Mouse (Mus musculus): ENCODE measurements at regions not wholly inside any gene's neighbourhood (a gene's known extent, or its start where the extent isn't known, plus 50 kb on each side); places are given as distances from the start of the nearest gene placed in this dataset.

DNA sequence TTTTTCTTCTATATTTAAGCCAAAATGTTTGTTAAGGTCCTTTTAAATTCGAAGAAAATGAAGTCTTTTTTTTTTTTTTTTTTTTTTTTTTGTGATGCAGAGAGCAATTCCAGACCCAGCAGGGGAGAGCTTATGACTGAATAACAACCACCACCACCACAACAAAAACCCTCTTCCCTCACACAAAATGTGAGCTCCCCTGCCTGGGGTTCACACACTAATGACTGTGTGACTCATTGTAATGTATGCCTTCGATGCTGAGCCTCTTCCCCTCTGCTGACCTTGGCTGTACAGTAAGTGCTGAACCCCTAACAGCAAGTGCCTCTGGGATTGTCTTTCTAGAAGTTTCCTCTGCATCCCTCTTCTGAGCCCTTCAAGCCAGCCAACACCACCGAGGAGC is 383.6 kb downstream of the Pdcd6ip start:
- no peak for TF ChIP-seq GATA4 (IDR thresholded peaks at IDR 0.05; ENCODE audit: insufficient replicate concordance, low read length)

DNA sequence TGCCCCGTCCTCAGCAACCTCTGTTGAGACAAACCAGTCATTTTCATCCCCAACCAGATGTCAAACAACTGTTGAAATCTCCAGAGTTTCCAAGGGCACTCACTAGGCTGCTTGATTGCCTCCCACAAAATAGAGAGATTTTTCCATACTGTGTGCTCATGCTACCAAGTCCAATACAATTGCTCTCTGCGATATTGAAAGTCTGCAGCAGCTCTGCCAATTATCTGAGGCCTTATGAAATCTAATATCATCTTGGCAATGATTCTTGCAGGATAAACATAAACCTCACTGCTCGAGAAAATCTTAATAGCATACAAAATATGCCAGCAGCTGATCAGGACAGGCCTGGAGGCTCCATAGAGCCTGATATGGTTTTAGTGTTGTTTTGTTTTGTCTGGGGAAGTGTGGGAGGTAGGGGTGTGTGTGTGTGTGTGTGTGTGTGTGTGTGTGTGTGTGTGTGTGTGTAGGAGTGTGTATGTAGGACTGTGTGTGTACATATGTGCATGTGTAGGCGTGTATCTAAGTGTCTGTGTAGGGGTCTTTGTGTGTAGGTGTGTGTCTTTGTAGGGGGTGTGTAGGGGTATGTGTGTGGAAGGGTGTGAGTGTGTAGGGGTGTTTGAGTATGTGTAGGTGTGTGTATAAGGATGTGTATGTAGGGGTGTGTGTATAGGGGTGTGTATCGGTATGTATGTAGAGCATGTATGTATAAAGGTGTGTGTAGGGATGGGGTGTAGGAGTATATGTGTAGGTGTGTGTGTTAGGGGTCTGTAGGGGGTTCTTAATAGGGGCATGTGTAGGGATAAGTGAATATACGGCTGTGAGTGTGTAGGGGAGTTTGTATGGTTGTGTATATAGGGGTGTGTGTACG is 398.1 kb downstream of the Pdcd6ip start:
- no peak for TF ChIP-seq GATA4 (IDR thresholded peaks at IDR 0.05; ENCODE audit: insufficient replicate concordance, low read length)

DNA sequence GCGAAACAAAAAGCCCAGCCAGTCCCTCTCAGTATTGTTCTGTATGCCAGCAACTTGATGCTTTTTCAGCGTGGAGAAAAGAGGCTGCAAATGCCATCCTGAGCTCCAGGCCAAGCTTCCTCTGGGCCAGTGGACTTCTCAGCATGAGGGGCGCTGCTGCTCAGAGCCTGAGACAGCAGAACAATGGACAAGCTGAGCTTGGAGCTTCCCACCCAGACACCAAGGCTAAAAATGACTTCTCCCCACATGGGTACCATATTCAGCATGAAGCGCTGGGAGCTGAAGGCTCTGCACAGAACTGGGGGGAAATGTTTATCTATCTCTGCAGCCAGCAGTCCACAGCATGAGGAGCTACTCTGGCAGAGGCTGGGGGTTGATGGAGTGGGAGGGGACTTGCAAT is 402.3 kb downstream of the Pdcd6ip start:
- no peak for TF ChIP-seq GATA4 (IDR thresholded peaks at IDR 0.05; ENCODE audit: insufficient replicate concordance, low read length)

DNA sequence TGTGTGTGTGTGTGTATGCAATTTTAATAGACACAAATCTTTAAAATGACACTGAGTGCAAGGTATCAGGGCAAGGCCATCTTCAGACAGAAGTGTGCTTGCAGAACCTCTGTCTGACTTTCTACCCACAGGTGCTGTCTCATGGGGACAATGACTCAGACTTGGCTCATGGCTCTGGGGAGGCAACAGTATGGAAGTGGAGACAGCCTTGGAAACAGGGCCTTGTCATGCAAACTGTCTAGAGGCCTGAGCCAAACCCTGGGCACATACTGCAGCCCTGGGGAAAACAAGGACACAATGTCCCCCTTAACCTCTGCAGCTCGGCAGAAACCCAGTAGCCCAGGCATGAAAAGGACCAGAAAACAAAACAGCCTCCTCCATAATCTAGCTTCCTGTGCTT is 405.6 kb downstream of the Pdcd6ip start:
- no peak for TF ChIP-seq GATA4 (IDR thresholded peaks at IDR 0.05; ENCODE audit: insufficient replicate concordance, low read length)

DNA sequence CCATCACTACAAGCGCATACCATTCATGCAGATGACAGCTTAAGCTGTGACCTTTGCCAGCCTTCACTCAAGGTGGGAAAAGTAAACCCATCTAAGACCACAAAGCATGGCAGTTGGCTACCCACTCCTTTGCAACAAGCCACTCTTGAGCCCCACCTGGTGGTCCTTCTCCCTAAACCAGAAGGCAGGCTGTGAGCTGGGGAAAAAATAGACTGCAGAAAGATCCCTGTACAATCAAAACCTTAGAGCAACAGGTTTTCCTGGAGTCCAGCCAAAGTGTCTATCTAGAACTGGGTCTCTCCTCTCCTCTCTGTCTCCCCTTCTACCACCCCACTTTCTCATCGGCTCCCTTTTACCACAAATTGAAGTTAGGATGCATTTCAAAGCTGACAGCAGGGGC is 407.2 kb downstream of the Pdcd6ip start:
- no peak for TF ChIP-seq GATA4 (IDR thresholded peaks at IDR 0.05; ENCODE audit: insufficient replicate concordance, low read length)

DNA sequence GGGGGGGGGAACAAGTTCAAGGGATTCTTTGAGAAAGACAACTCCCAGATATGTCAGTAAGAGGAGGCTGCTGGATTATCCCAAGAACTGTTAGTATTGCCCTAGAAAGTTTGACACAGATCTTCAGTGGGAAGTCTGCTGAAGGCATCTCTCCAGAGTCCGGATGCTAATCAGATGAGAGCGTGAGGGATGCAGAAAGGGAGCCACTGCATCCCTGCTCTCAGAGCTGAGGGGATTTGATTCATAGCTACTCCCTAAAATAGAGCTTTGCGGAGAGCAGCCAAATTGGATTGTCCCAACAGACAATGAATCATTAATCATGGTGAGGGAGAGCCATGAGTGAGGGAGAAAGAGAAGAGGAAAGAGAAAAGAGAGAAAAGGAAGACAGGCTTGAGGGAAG is 408.2 kb downstream of the Pdcd6ip start:
- TF ChIP-seq GATA4 (IDR thresholded peaks at IDR 0.05; ENCODE audit: insufficient replicate concordance, low read length): no peak

DNA sequence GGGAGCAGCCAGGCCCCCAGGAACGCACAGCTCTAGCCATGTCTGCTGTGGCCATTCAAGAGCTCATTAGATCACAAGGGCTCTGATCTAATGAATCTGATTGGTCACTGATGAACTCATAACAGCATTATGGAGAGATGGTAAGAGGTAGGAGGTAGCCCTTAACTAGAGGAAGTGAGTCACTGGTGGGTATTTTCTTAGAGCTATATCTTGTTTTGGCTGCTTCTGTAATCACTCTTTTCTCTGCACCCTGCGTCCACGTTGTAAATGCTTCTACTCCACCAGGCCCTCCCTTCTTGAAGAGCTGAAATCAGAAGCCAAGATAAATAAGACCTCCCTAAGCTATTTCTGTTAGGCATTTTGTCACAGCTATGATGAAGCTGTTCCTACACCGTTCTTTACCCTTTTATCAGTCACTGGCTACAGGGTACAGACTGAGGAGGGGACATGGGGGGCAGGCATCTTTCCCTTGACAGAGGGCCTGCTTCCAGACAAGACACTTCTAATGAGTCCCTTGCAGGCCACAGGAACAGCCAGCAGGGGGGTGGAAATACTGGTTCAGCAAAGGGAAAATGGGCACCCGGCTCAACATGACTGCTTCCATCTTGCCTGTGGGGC is 412.1 kb downstream of the Pdcd6ip start:
- TF ChIP-seq GATA4 (IDR thresholded peaks at IDR 0.05; ENCODE audit: insufficient replicate concordance, low read length): no peak

DNA sequence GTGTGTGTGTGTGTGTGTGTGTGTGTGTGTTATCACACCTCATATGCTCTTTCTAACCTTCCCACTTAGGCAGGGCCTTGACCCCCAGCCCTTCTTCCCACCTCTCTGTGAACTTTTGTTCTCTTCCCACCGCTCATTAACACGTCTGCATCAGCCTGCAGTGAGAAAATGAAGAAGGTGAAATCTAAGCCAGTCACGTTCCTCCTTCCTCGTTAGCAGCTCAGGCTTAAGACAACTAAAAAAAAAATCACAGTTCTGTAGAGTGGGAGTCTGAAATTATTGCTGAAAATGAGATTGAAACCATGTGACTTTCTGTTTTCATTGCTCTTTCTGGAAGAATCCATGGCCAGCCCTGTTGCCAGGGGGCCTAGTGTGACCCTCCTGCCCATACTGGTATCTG is 420.7 kb downstream of the Pdcd6ip start:
- TF ChIP-seq GATA4 (IDR thresholded peaks at IDR 0.05; ENCODE audit: insufficient replicate concordance, low read length): no peak

DNA sequence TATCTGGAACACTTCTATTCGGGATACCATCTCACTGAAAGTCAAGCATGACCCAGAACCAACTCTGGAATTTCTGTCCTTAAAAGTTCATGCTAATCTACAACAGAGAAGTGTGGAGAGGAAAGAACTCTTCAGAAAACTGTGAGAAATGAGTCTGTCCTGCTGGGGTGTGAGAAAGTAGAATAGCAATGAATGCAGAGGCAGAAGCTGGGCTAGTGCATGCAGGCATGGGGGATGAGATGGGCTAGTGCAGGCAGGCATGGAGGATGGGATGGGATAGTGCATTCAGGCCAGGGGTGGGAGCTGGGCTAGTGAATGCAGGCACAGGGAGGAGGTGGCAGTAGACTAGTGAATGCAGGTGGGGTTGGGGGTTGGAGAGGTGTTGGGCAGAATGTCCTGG is 424.8 kb downstream of the Pdcd6ip start:
- no peak for TF ChIP-seq GATA4 (IDR thresholded peaks at IDR 0.05; ENCODE audit: insufficient replicate concordance, low read length)

DNA sequence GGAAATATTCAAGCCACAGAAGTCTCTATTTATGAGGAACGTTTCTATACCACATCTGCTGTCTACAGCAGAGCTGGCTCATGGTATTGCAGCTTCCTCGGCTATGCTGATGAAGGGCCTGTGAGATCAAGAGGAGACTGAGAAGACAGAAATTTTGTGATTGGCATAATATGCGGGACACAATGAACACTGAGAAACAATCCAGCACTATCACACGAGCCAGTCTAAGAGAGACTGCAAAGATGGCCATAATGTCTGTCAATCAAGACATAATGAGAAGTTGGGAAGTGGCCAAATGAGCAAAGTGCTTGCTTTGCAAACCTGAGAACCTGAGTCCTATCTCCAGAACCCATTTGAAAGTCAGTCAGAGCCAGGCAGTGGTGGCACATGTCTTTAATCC is 437.5 kb downstream of the Pdcd6ip start:
- no peak for TF ChIP-seq GATA4 (IDR thresholded peaks at IDR 0.05; ENCODE audit: insufficient replicate concordance, low read length)

DNA sequence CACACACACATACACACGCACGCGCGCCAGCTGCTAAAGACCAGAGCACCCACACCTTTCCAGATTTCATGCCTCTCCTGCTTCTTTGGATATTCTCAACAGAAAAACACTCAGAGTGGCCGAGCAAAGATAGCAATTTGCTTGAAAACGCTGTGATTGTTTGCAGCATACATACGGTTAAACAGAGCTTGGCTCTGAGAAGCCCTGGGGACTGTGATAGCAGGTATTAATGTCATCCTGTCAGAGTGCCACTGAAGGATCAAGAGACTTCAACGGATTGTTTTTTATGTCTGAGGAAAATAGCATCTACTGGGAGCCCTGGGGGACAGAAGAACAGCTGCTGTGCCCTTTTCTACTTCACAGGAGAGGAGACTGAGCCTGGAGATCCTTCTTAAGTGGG is 440.4 kb downstream of the Pdcd6ip start:
- TF ChIP-seq GATA4 (IDR thresholded peaks at IDR 0.05; ENCODE audit: insufficient replicate concordance, low read length): no peak

DNA sequence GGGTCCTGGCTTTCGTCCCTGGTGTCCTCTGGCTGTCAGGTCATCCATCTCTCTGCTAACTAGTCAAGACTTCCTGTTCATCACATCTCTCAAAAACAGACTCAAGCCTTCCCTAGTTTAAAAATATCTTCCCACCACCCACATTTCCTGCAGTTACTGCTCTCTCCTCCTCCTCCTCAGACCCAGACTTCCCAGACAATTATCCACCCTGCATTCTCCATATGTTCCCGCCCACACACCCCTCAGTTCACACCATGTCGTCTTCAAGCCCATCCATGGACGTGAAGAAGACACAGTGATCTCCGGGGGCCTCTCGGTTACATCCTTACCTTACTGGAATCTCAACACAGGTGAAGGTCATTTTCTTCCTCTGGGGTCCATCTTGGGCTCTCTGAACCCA is 444.4 kb downstream of the Pdcd6ip start:
- TF ChIP-seq GATA4 (IDR thresholded peaks at IDR 0.05; ENCODE audit: insufficient replicate concordance, low read length): no peak

DNA sequence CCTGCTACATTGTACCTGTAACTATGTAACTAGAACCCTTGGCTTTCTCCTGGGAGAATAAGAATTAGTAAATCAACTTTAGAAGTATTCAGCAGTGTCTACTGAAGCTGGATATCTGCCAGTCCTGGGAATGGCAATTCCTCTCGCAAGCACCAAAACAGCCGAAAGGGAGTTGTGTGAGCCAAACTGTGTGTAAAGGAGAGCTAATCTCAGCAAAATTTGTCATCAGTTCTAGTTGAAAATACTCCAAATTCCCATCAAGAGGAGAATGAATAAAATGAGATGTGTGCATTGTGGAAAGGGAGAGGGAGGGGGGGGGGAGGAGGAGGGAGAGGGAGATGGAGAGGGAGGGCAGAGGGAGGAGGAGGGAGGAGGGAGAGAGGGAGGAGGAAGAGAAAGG is 447.8 kb downstream of the Pdcd6ip start:
- TF ChIP-seq GATA4 (IDR thresholded peaks at IDR 0.05; ENCODE audit: insufficient replicate concordance, low read length): no peak

DNA sequence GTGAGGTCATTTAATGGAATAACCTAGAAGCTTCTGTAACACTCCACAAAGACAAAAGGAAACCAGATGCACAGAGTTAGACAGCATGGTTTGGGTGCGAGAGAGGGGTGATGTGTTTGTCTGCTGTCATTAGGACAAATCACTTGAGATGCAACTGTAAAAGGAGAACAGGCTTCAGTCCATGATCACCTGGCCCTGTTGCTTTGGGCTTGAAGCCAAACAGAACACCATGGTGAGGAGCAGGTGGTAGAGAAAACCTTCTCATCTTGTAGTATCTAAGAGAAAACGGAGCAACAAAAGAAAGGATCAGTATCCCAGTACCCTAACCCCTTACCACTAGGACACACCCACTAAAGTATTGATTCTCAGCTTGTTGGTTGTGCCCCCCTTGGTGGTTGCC is 449.5 kb downstream of the Pdcd6ip start:
- TF ChIP-seq GATA4 (IDR thresholded peaks at IDR 0.05; ENCODE audit: insufficient replicate concordance, low read length): no peak

DNA sequence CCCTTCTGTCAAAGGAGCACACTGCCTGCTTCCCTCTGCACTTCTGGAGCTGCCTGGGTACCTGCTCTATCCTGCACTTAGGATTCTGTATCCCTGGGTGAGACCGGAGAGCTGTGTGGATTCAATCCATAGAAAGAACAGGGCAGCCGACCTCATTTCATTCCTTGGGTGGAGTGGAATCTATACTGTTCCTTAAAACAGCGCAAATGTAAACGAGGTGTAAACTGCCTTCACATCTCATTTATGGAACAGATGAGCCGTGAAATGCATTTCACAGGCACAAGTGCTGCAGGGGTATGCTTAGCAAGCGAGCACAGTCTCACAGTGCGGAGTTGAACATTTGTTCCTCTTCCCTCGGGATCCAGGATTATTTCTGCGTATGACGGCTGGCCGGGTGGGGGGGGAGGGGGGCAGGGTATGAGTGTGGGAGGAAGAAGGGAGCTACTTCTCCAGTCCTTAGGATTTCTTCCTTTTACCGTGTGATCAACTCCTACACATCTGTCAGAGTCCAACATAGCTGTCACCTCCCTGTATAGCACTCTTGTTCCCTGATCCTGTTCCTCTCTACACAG is 459.3 kb downstream of the Pdcd6ip start:
- no peak for TF ChIP-seq GATA4 (IDR thresholded peaks at IDR 0.05; ENCODE audit: insufficient replicate concordance, low read length)

DNA sequence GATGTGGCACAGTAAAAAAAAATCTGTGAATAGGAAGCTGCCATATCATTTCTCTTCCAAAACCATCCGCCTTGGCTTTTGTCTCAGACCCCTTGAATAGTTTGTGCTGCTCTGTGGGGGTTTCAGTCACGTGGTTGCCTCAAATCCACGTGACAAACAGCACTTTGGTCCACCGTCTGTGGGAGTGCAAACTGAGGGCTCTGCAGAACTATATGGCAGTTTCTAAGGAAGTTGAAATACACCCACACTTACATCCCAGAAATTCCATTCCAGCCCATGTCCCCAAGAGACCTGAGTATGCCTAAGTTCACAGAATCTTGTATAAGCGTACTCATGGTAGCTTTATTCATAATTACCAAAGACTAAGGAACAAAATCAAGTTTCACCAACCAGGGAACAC is 460.1 kb downstream of the Pdcd6ip start:
- no peak for TF ChIP-seq GATA4 (IDR thresholded peaks at IDR 0.05; ENCODE audit: insufficient replicate concordance, low read length)

All from liver, adult (tissue).